Mouse (Mus musculus) hindbrain, postnatal 0 days (tissue): Measurements from ENCODE around the gene Ndrg3. TPM values are rescaled to one million over a fixed set of nuclear protein-coding genes. Genes with fewer than 3 reads are reported as not detected.
"Not testable (repeated sequence)": the region's sequence is repeated elsewhere in the genome, so short reads cannot be mapped to it uniquely, and the experiment has no call there.

Experiments used
- ATAC-seq: fragments of 200-750 bp; cut with Nextera tagmentation; 2 replicates; pipeline ENCODE4 v1.8.0; 2017; ENCODE audit warnings: mild to moderate bottlenecking, moderate TSS enrichment, moderate library complexity
- DNase-seq: peaks from one replicate; pipeline ENCODE4 v3.0.0-alpha.2; 2015; ENCODE audit warnings: low spot score
- H3K27ac ChIP-seq: fragments of 300-500 bp; sonication (generic); 2 replicates; pipeline ENCODE4 v1.5.1; 2014; ENCODE audit warnings: mild to moderate bottlenecking
- H3K27me3 ChIP-seq: fragments of 300-500 bp; sonication (generic); 2 replicates; pipeline ENCODE4 v1.6.1; 2014; ENCODE audit warnings: low read length, mixed read lengths; ENCODE audit not compliant: insufficient read depth
- H3K36me3 ChIP-seq: fragments of 300-500 bp; sonication (generic); 2 replicates; pipeline ENCODE4 v1.6.1; 2014; ENCODE audit warnings: low read length, mixed read lengths; ENCODE audit not compliant: insufficient read depth
- H3K4me1 ChIP-seq: fragments of 300-500 bp; sonication (generic); 2 replicates; pipeline ENCODE4 v1.6.1; 2014; ENCODE audit warnings: antibody characterized with exemption, low read length, mixed read lengths; ENCODE audit not compliant: insufficient read depth
- H3K4me2 ChIP-seq: fragments of 300-500 bp; sonication (generic); 2 replicates; pipeline ENCODE4 v1.6.1; 2014; ENCODE audit warnings: low read depth, mild to moderate bottlenecking, low read length, moderate library complexity, mixed read lengths
- H3K4me3 ChIP-seq: fragments of 300-500 bp; sonication (generic); 2 replicates; pipeline ENCODE4 v1.5.1; 2014; ENCODE audit warnings: low read length
- H3K9ac ChIP-seq: fragments of 300-500 bp; sonication (generic); replicated peaks from 2 replicates; pipeline ENCODE4 v1.6.1; 2014; ENCODE audit warnings: mild to moderate bottlenecking, low read length, moderate library complexity, mixed read lengths
- H3K9me3 ChIP-seq: fragments of 300-500 bp; sonication (generic); 2 replicates; pipeline ENCODE4 v1.6.1; 2016; ENCODE audit warnings: low read length, mixed read lengths
- CTCF ChIP-seq: IDR thresholded peaks from 2 replicates; pipeline ENCODE4 v1.5.1; 2016; ENCODE audit warnings: antibody characterized with exemption, control low read depth, low read depth
- WGBS: fragments of 180-500 bp; shearing (Covaris S2); extraction: QIAGEN DNeasy Blood & Tissue Kit; methylation state at CpG from one replicate; pipeline ENCODE4 v1.1.7; 2014; 5-methylcytosine and 5-hydroxymethylcytosine counted together
- polyA plus RNA-seq: library from polyadenylated mRNA; unstranded; fragments of >200 nt; fragmentation: Nextera tagmentation; extraction: Ambion mirVana; gene quantifications from 2 replicates; pipeline ENCODE4 v1.2.1, GENCODE M21; 2015
- total RNA-seq: library from RNA; depleted of rRNA; stranded (reverse); fragments of >200 nt; gene quantifications from 2 replicates; pipeline ENCODE4 v1.2.3, GENCODE M21; 2014; rRNA removed

Gene Ndrg3
- total and polyA plus RNA-seq, 2 experiments from 2014 or later, result 167 to 183 TPM

- H3K27ac ChIP-seq, result no peak overlapping the region
- H3K27me3 ChIP-seq, result no peaks in the 10 kb centered on the region
- 86% methylated on average over 10 of the region's 10 CpGs for WGBS
- no peak overlapping the region for H3K4me2 ChIP-seq
- no peaks in the 10 kb centered on the region for H3K4me1 ChIP-seq
- H3K4me3 ChIP-seq, result no peak overlapping the region
- no peaks in the 10 kb centered on the region for H3K9me3 ChIP-seq
- H3K36me3 ChIP-seq, result no peaks in the 10 kb centered on the region
- H3K9ac ChIP-seq, result no peak overlapping the region
- ATAC-seq (no peak), DNase-seq (no peak)
- no peak for TF ChIP-seq CTCF
Observed at GRCm38 (mm10) chr2:156886084-156886631, 105.7 kb downstream of the Ndrg3 start.

- 80% methylated on average over 2 of the region's 2 CpGs for WGBS
- H3K36me3 ChIP-seq, H3K4me1 ChIP-seq, H3K27me3 ChIP-seq, DNase-seq, ATAC-seq, H3K9me3 ChIP-seq, H3K27ac ChIP-seq, H3K4me3 ChIP-seq, H3K4me2 ChIP-seq, H3K9ac ChIP-seq: not testable (repeated sequence)
- TF ChIP-seq CTCF, result peak; percentile 29
Observed at GRCm38 (mm10) chr2:156885666-156886065, 106.2 kb downstream of the Ndrg3 start.

- DNase-seq, result no peak
- H3K4me2 ChIP-seq, result no peak overlapping the region
- ATAC-seq, result no peak
- no peaks in the 10 kb centered on the region for H3K9me3 ChIP-seq
- no peaks in the 10 kb centered on the region for H3K36me3 ChIP-seq
- no peaks in the 10 kb centered on the region for H3K4me1 ChIP-seq
- WGBS, result 79% methylated on average over 10 of the region's 10 CpGs
- TF ChIP-seq CTCF, result no peak
- H3K9ac ChIP-seq, result no peak overlapping the region
- no peak overlapping the region for H3K4me3 ChIP-seq
- no peaks in the 10 kb centered on the region for H3K27me3 ChIP-seq
- no peak overlapping the region for H3K27ac ChIP-seq
Observed at GRCm38 (mm10) chr2:156884396-156885211, 107.3 kb downstream of the Ndrg3 start.

GRCm38 (mm10) chr2:156882431-156883001, 109.3 kb downstream of the Ndrg3 start:
- Histone ChIP-seq H3K36me3 (no peaks in the 10 kb centered on the region), H3K4me1 (no peaks in the 10 kb centered on the region; the same call in 1 of the 2 replicates), H3K9ac (no peak overlapping the region), H3K4me3 (no peak overlapping the region), H3K27ac (no peak overlapping the region), H3K4me2 (no peak overlapping the region), H3K9me3 (no peaks in the 10 kb centered on the region), H3K27me3 (no peaks in the 10 kb centered on the region)
- no peak for TF ChIP-seq CTCF
- DNase-seq, result no peak
- WGBS, result 49% methylated on average over 10 of the region's 10 CpGs
- no peak for ATAC-seq

GRCm38 (mm10) chr2:156879541-156879940, 112.3 kb downstream of the Ndrg3 start:
- no peak for TF ChIP-seq CTCF
- Histone ChIP-seq H3K27ac (no peak overlapping the region), H3K9me3 (no peaks in the 10 kb centered on the region), H3K4me2 (no peak overlapping the region), H3K27me3 (no peaks in the 10 kb centered on the region), H3K36me3 (peaks cover 6% of the 10 kb centered on the region; the same call in 1 of the 2 replicates), H3K9ac (no peak overlapping the region), H3K4me1 (no peaks in the 10 kb centered on the region; the same call in 1 of the 2 replicates), H3K4me3 (no peak overlapping the region)
- no peak for ATAC-seq
- 58% methylated on average over 3 of the region's 3 CpGs for WGBS
- no peak for DNase-seq

GRCm38 (mm10) chr2:156877726-156878125, 114.1 kb downstream of the Ndrg3 start:
- no peaks in the 10 kb centered on the region for H3K27me3 ChIP-seq
- H3K4me1 ChIP-seq, result no peaks in the 10 kb centered on the region; the same call in 1 of the 2 replicates
- 50% methylated on average over 9 of the region's 9 CpGs for WGBS
- peaks cover 18% of the 10 kb centered on the region; the same call in 1 of the 2 replicates for H3K36me3 ChIP-seq
- H3K9me3 ChIP-seq, result no peaks in the 10 kb centered on the region
- DNase-seq, result no peak
- no peak for ATAC-seq
- no peak overlapping the region for H3K9ac ChIP-seq
- TF ChIP-seq CTCF, result no peak
- no peak overlapping the region for H3K27ac ChIP-seq
- H3K4me2 ChIP-seq, result no peak overlapping the region
- H3K4me3 ChIP-seq, result no peak overlapping the region

Other genes starting within 250 kb of the Ndrg3 start
- 38.4 and 41.7 TPM in 2 replicates for gene Myl9, start 216.6 kb downstream of the Ndrg3 start, total RNA-seq
- 32.5 and 38.4 TPM in 2 replicates for gene Myl9, start 216.6 kb downstream of the Ndrg3 start, polyA plus RNA-seq
- 18.2 and 26.6 TPM in 2 replicates for gene Tgif2, start 152.0 kb downstream of the Ndrg3 start, total RNA-seq
- gene Tgif2, start 152.0 kb downstream of the Ndrg3 start, polyA plus RNA-seq, result 12.6 and 14.4 TPM in 2 replicates
- gene 4930518I15Rik, start 134.1 kb downstream of the Ndrg3 start, total RNA-seq, result 1.7 and 4.4 TPM in 2 replicates
- 3.6 and 3.8 TPM in 2 replicates for gene 4930518I15Rik, start 134.1 kb downstream of the Ndrg3 start, polyA plus RNA-seq
- gene Rab5if, start 128.9 kb downstream of the Ndrg3 start, total RNA-seq, result 131 and 135 TPM in 2 replicates
- 158 and 160 TPM in 2 replicates for gene Rab5if, start 128.9 kb downstream of the Ndrg3 start, polyA plus RNA-seq
- gene Sla2, start 104.9 kb downstream of the Ndrg3 start, total RNA-seq, result 0.68 TPM in 1 of 2 replicates, not detected in the other
- gene Sla2, start 104.9 kb downstream of the Ndrg3 start, polyA plus RNA-seq, result 0.13 and 0.15 TPM in 2 replicates
- 6.3 and 9.5 TPM in 2 replicates for gene Dsn1, start 15.1 kb upstream of the Ndrg3 start, total RNA-seq
- 11.9 and 12.7 TPM in 2 replicates for gene Dsn1, start 15.1 kb upstream of the Ndrg3 start, polyA plus RNA-seq
- gene Soga1, start 87.2 kb upstream of the Ndrg3 start, total RNA-seq, result 120 and 151 TPM in 2 replicates
- 3.5 and 3.6 TPM in 2 replicates for gene Soga1, start 87.2 kb upstream of the Ndrg3 start, polyA plus RNA-seq
- gene Tldc2, start 95.0 kb upstream of the Ndrg3 start, total RNA-seq, result not detected in 2 replicates
- gene Tldc2, start 95.0 kb upstream of the Ndrg3 start, polyA plus RNA-seq, result 0.43 TPM in 1 of 2 replicates, not detected in the other
- 11.5 and 12.7 TPM in 2 replicates for gene Samhd1, start 143.2 kb upstream of the Ndrg3 start, total RNA-seq
- gene Samhd1, start 143.2 kb upstream of the Ndrg3 start, polyA plus RNA-seq, result 10.9 and 11.9 TPM in 2 replicates
- gene Rbl1, start 212.5 kb upstream of the Ndrg3 start, total RNA-seq, result 8.4 and 12.7 TPM in 2 replicates
- gene Rbl1, start 212.5 kb upstream of the Ndrg3 start, polyA plus RNA-seq, result 5.2 and 6.0 TPM in 2 replicates